Mouse (Mus musculus): ENCODE results near the gene Lrrc66.
"Not testable (repeated sequence)": the region's sequence is repeated elsewhere in the genome, so short reads cannot be mapped to it uniquely, and the experiment has no call there.

Gene Lrrc66

GRCm38 (mm10) chr5:73613296-73613695 lies 19.0 kb downstream of the Lrrc66 start:
- DNase-seq (ENCODE audit: low spot score in 2 of 2): no peak

DNA sequence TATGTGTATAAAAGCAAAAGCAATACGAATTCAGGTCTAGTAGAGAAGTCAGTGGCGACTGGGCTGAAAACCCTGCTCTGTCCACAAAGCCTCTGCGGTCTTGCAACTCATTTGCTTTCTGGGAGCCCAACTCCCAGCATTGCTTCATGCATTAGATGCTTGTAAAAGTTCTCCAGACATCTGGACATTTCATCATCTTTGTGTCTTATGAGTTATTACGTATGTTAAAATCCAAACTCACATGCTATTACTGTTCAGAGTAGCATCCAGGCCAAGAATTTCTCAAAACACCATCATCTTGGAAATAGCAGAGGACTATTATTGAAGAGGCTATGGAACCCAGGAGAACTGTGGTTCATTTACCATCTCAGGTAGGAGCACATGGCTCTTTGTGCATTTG lies 21.3 kb downstream of the Lrrc66 start:
- DNase-seq (ENCODE audit: low spot score in 2 of 2): no peak

DNA sequence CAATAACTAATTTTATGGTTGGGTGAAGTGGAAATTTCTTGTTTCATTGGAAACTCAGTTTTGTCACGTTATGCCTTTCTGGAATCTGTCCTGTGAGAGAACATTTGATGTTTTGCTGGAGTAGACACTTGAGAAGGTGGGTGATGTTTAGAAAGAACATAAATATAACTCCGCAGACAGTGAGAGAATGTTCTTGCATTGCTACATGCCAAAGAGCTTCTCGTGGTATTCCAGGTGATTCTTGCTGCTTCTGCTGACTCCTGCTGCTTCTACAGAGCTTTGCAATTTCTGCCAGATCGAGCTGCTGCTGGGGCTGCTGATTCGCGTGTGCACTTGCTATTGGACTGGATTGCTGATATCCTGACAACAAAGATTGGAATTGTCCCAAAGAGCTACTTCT lies 27.4 kb downstream of the Lrrc66 start:
- DNase-seq (ENCODE audit: low spot score in 2 of 2): no peak

GRCm38 (mm10) chr5:73604542-73604941 lies 27.8 kb downstream of the Lrrc66 start:
- DNase-seq (ENCODE audit: low spot score in 2 of 2): no peak

GRCm38 (mm10) chr5:73602865-73603264 lies 29.5 kb downstream of the Lrrc66 start:
- DNase-seq (ENCODE audit: low spot score in 2 of 2): no peak

DNA sequence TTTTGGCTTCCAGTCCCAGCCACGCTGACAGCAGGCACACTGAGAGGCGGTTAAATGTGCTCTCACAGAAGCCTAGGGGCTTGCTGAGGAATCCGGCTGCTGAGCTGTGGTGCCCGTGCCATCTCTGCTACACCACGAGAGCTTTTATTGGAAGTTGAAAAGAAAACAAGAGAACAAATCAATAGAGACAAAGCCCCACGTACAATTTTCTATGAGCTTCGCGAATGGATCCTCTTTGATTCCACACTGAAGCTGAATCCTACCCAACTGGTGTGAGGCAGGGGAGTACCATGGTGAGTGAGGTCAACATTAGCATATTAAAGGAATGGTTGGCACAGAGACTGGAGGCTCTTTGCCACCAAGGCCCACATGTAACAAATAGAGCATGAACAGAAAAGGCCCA lies 31.0 kb downstream of the Lrrc66 start:
- no peak for DNase-seq (ENCODE audit: low spot score in 2 of 2)

DNA sequence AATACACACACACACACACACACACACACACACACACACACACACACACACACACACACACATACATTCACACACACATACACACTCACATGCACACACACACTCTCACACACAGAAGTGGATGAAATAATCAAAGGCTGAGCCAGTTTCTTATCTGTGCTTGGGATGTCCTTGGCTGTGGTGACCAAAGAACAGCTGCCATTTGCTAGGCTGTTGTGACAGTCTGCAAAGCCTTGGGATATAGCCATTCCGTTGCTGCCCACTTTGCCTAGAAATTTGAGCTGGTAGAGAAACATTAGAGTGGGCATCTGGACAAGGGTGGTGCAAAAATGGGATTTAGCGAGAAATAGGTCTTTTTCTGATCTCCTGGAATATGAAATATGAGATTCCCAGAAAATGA lies 32.3 kb downstream of the Lrrc66 start:
- DNase-seq (ENCODE audit: low spot score in 2 of 2): no peak

DNA sequence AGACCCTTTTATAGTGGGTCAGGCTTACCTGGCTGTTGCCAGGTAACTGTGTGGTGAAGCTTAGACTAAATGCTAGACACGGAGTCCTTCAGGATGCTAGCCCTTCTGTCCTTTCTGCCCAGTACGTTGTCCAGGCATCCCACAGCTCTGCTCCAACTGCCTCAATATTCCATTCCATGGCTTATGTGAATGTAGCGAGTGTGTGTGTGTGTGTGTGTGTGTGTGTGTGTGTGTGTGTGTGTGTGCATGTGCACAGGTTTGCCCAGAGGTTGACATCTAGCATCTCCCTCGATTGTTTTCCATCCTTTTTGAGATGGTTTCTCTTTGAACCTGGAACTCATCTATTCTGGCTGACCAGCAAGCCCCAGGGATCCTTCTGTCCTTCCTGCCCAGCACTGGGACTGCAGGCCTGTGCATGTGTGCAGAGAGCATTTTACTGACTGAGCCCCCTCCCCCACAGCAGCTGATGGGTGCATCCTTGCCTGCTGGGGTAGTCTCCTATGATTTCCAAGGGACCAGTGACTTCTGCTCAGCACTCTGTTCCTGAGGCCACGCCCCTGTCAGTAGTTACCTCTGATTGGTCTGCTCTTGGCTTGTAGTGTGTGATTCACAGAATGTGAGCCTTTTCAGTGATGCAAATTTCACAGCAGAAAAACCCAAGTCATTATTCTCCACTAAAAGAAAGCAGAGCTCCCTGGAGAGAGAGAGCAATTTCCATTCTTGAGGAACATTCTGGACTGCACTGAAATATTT lies 33.2 kb downstream of the Lrrc66 start:
- no peak for DNase-seq (ENCODE audit: low spot score in 2 of 2)

DNA sequence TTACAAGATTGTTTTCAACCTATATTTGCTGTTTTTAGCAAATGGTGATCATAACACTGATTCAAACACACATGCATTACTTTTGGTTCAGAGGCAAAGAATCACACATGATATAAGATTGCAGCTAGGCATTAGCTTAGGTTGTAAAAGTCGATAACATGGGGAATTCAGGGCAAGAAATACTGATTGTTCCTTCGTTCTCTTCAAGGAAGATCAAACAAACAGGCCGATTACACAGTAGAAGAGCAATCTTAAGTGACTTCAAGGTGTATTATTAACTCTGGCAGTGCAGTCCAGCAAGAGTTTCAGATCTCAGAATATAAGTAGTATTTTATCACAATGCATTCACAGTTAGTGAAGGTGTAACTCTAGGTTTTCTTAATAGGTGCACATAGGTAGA lies 45.2 kb downstream of the Lrrc66 start:
- no peak for DNase-seq (ENCODE audit: low spot score in 2 of 2)

DNA sequence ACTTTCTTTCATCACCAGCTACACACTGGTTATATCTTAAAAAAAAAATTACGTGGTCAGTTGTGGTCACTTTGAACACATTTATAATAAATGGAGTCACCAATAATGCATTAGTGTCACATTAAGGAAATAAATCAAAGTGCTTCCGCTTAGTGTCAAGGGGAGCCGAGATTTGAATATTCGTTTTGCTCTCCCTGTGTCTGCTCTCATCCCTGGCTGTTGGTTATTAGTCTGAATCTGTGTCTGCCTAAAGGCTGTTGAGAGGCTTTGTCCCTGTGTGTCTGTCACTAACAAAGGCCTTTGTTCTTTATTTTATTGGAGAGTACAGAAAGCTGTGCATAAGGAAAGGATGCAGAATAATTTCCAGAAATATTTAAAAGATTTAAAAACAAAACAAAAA lies 45.7 kb downstream of the Lrrc66 start:
- DNase-seq (ENCODE audit: low spot score in 2 of 2): no peak

DNA sequence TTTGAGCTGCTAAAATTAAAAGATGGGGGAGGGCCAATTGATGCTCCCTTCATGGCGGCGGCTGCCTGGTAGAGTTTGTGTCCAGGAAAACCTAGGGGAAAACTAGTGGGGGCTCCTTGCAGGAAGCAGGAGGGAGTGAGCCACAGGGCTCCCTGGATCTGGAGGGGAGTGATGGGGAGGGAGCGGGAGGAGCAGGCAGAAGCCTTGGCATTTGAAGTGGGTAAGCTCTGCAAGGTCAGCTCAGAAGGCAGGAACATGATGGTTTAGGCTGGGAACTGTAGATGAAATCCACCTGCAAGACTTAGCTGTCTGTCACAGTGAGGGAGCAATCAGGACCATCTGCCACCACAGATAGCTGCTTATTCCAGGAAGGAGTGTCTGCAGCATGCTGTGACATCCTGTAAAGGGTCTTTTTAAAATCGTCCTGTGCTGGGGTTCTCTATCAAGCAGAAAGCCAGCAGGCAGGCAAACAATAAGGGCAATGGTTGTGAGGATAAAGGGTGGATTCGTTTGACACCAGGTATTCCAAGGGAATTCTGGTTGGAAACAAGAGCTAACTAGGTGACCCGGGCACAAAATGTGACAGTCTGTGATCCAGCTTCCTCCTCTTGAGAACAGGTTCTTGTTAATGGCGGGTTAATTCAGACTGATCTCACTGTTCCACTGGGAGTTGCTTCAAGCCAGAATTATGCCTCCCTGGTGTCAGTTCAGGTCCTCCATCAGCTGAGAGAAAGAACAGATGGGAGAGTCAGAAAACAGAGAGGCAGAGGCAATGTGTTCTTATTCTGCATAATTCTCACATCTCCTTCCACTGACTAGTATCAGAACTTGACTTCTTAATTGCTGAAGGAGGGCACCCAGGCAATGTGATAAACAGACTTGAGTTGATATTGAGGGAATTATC lies 46.9 kb downstream of the Lrrc66 start:
- no peak for DNase-seq (ENCODE audit: low spot score in 2 of 2)

DNA sequence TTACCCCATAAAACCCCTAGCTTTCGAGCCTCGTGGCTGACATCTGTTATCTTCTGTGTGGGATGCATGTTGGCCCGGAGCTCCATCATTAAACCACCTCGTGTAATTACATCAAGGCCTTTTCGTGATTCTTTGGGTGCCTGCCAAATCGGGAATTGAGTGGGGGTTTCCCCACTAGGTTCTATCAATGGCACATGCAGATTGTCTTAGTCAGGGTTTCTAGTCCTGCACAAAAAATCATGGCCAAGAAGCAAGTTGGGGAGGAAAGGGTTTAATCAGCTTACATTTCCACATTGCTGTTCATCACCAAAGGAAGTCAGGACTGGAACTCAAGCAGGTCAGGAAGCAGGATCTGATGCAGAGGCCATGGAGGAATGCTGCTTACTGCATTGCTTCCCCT lies 48.3 kb downstream of the Lrrc66 start:
- not testable (repeated sequence) for DNase-seq (ENCODE audit: low spot score in 2 of 2)

DNA sequence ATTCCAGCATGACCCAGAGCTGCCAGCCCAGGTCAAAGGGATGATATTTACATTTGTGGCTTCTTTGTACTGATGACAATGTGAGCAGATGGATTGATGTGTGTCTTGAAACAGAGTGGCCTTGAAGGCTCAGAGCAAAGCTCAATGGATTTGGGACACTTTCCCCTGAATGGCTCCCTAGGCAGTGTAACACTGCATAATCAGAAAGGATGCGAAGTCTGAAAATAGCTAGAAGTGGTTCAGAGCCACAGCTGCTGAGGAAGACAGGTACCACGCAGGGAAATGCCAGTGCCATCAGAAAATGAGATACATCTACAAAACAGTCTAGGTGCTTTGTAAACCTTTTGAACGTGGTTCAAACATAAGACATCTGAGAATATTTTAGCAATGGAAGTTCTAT lies 54.2 kb downstream of the Lrrc66 start:
- no peak for DNase-seq (ENCODE audit: low spot score in 2 of 2)

- DNase-seq (ENCODE audit: low spot score in 2 of 2): no peak
Measured at GRCm38 (mm10) chr5:73576708-73577107, 55.6 kb downstream of the Lrrc66 start.

GRCm38 (mm10) chr5:73574616-73575015 lies 57.7 kb downstream of the Lrrc66 start:
- no peak for DNase-seq (ENCODE audit: low spot score in 2 of 2)

DNA sequence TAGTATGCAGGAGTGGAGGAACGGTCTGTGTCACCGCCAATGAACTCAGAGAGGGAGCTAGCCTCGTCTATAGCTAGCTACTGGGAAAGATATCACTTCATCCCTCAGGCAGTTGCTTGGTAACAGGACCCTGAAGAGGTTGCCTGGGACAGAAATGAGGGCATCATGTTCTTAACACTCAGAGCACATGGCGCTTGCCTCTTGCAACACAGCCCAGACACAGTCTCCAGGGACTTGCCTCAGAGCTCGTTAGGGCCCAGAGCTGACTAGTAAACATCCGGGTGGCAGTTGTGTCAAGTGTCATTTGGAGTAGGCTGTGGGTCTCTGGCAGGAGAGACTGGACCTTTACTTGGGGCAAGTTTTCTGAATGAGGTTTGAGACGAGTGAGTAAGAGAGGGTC lies 58.5 kb downstream of the Lrrc66 start:
- DNase-seq (ENCODE audit: low spot score in 2 of 2): peak in 1 of 2 experiments; percentile 48

GRCm38 (mm10) chr5:73572846-73573245 lies 59.5 kb downstream of the Lrrc66 start:
- no peak for DNase-seq (ENCODE audit: low spot score in 2 of 2)

DNA sequence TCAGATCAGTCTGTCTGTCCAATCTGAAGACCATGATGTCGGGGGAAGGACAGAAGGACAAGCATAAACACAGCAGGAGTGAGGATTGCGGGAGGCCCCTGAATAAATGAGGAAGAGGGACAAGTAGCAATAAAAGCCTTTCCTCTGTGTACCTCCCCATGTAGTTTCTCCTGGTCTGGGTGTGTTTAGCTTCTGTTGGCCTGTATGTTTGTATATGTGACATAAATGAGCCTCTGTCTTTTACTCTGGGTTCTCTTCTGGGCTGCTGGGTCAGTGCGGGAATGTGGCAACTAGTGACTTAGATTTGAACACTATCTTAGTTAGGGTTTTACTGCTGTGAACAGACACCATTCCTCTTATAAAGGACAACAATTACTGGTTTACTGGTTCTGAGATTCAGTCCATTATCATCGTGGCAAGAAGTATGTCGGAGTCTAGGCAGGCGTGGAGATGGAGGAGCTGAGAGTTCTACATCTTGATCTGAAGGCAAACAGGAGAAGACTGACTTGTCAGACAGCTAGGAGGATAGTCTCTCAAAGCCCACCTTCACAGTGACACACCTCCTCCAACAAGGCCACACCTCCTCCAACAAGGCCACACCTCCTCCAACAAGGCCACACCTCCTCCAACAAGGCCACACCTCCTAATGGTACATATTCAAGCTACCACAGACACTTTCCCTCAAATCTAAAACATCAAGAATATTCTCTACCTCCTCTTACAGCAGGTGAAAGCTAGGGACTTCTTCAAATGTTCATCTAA lies 60.8 kb downstream of the Lrrc66 start:
- DNase-seq (ENCODE audit: low spot score in 2 of 2): no peak

- DNase-seq (ENCODE audit: low spot score in 2 of 2): no peak
Measured at GRCm38 (mm10) chr5:73569181-73569580, 63.1 kb downstream of the Lrrc66 start.

GRCm38 (mm10) chr5:73566892-73567291 lies 65.4 kb downstream of the Lrrc66 start:
- DNase-seq (ENCODE audit: low spot score in 2 of 2): no peak

GRCm38 (mm10) chr5:73566119-73566518 lies 66.2 kb downstream of the Lrrc66 start:
- no peak for DNase-seq (ENCODE audit: low spot score in 2 of 2)

DNA sequence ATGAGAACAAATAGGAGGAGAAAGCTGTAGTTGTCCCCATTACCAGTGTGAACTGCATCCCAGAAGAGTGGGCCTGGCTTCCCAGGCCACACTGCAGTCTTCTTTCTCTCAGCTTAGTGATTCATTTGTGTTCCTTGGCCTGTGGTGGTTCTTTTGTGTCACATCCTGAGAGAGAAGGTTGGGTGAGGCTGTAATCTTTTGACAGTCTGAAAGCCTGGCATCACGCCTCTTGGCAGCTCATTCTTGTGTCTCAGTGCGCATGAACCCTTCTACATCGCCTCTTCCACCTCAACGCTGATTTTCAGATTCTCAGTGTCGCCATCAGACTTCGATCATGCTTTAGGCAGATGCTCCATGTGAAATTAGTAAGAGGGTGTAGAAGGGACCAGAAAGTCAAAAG lies 68.3 kb downstream of the Lrrc66 start:
- no peak for DNase-seq (ENCODE audit: low spot score in 2 of 2)
